In genomic region chr16:37469595-37469994, GRCm38 (mm10) we compare ENCODE assay signal across 13 mouse cellular contexts.
"Had no signal": no experiment of that assay in that cellular context is flagged by ENCODE, and none has a peak within 500 bp of the region (broad histone marks: within the 10 kb centered on the region; RNA-seq: fewer than 3 reads in every experiment).

No protein-coding gene starts in this region.

- H3K9ac ChIP-seq: lung, embryonic 14.5 days; midbrain, embryonic 13.5 days; midbrain, embryonic 15.5 days; neural tube, embryonic 12.5 days; stomach, embryonic 15.5 days had no signal

- H3K36me3 ChIP-seq: midbrain, embryonic 10.5 days; midbrain, embryonic 13.5 days; midbrain, embryonic 15.5 days; neural tube, embryonic 12.5 days; stomach, embryonic 15.5 days had no signal

- DNase-seq: lung, embryonic 14.5 days; lung, postnatal 10 days; lung, postnatal 4 days; right cerebral cortex, postnatal 14 days; thymus, adult 2 months; thymus, postnatal 25 days; thymus, postnatal 4 days had no signal

- H3K27me3 ChIP-seq: midbrain, embryonic 13.5 days; midbrain, embryonic 15.5 days; neural tube, embryonic 12.5 days; stomach, embryonic 15.5 days had no signal

- H3K27ac ChIP-seq: midbrain, embryonic 10.5 days; midbrain, embryonic 13.5 days; midbrain, embryonic 15.5 days; neural tube, embryonic 12.5 days; stomach, embryonic 15.5 days; stomach, postnatal 0 days had no signal

- ATAC-seq: midbrain, embryonic 13.5 days; midbrain, embryonic 15.5 days had no signal

- H3K4me1 ChIP-seq: midbrain, embryonic 10.5 days; midbrain, embryonic 13.5 days; midbrain, embryonic 15.5 days; neural tube, embryonic 12.5 days; stomach, embryonic 15.5 days had no signal

- H3K4me2 ChIP-seq: lung, embryonic 14.5 days; midbrain, embryonic 13.5 days; midbrain, embryonic 15.5 days; neural tube, embryonic 12.5 days; stomach, embryonic 15.5 days had no signal

- H3K4me3 ChIP-seq: midbrain, embryonic 10.5 days; midbrain, embryonic 13.5 days; midbrain, embryonic 15.5 days; neural tube, embryonic 12.5 days; stomach, embryonic 15.5 days had no signal

- H3K9me3 ChIP-seq: midbrain, embryonic 10.5 days; midbrain, embryonic 13.5 days; midbrain, embryonic 15.5 days; neural tube, embryonic 12.5 days; stomach, embryonic 15.5 days had no signal
